Mouse (Mus musculus) kidney, embryonic 15.5 days (tissue): Measurements from ENCODE around the gene Gdi2. TPM values are rescaled to one million over a fixed set of nuclear protein-coding genes. Genes with fewer than 3 reads are reported as not detected.
A peak's percentile ranks its signal among the peaks of the same experiment; 100 is the strongest.

Experiments used
- ATAC-seq: fragments of 200-750 bp; cut with Nextera tagmentation; replicated peaks from 2 replicates; pipeline ENCODE4 v1.8.0; 2017; ENCODE audit warnings: moderate TSS enrichment; ENCODE audit not compliant: low FRiP score
- H3K27ac ChIP-seq: fragments of 300-500 bp; sonication (generic); 2 replicates; pipeline ENCODE4 v1.5.1; 2015; ENCODE audit warnings: mild to moderate bottlenecking, inconsistent platforms
- H3K27me3 ChIP-seq: fragments of 300-500 bp; sonication (generic); 2 replicates; pipeline ENCODE4 v1.6.1; 2015; ENCODE audit warnings: inconsistent platforms
- H3K36me3 ChIP-seq: fragments of 300-500 bp; sonication (generic); 2 replicates; pipeline ENCODE4 v1.6.1; 2015; ENCODE audit warnings: inconsistent platforms
- H3K4me1 ChIP-seq: fragments of 300-500 bp; sonication (generic); 2 replicates; pipeline ENCODE4 v1.6.1; 2015; ENCODE audit warnings: inconsistent platforms
- H3K4me2 ChIP-seq: fragments of 300-500 bp; sonication (generic); 2 replicates; pipeline ENCODE4 v1.6.1; 2015; ENCODE audit warnings: moderate library complexity, mild to moderate bottlenecking, inconsistent platforms
- H3K4me3 ChIP-seq: fragments of 300-500 bp; sonication (generic); replicated peaks from 2 replicates; pipeline ENCODE4 v1.5.1; 2015; ENCODE audit warnings: mild to moderate bottlenecking, inconsistent platforms
- H3K9ac ChIP-seq: fragments of 300-500 bp; sonication (generic); 2 replicates; pipeline ENCODE4 v1.6.1; 2015; ENCODE audit warnings: mild to moderate bottlenecking, inconsistent platforms
- H3K9me3 ChIP-seq: fragments of 300-500 bp; sonication (generic); replicated peaks from 2 replicates; pipeline ENCODE4 v1.6.1; 2016; ENCODE audit warnings: inconsistent platforms
- WGBS: fragments of 180-500 bp; shearing (Covaris S2); methylation state at CpG from one replicate; pipeline ENCODE4 v1.1.7; 2015; ENCODE audit warnings: mixed read lengths; 5-methylcytosine and 5-hydroxymethylcytosine counted together
- polyA plus RNA-seq: library from polyadenylated mRNA; unstranded; fragments of >200 nt; fragmentation: Nextera tagmentation; extraction: Ambion mirVana; gene quantifications from 2 replicates; pipeline ENCODE4 v1.2.1, GENCODE M21; 2015

Gene Gdi2
- polyA plus RNA-seq, 1 experiment from 2014 or later: 427 TPM

- Histone ChIP-seq H3K4me3 (no peak overlapping the region), H3K36me3 (peaks cover 85% of the 10 kb centered on the region), H3K27ac (no peak overlapping the region), H3K9me3 (no peaks in the 10 kb centered on the region), H3K27me3 (no peaks in the 10 kb centered on the region), H3K4me2 (no peak overlapping the region), H3K4me1 (no peaks in the 10 kb centered on the region), H3K9ac (no peak overlapping the region)
- WGBS: 80% methylated on average over 2 of the region's 2 CpGs
- no peak for ATAC-seq
Observed at GRCm38 (mm10) chr13:3563953-3564352, 26.1 kb downstream of the Gdi2 start.

DNA sequence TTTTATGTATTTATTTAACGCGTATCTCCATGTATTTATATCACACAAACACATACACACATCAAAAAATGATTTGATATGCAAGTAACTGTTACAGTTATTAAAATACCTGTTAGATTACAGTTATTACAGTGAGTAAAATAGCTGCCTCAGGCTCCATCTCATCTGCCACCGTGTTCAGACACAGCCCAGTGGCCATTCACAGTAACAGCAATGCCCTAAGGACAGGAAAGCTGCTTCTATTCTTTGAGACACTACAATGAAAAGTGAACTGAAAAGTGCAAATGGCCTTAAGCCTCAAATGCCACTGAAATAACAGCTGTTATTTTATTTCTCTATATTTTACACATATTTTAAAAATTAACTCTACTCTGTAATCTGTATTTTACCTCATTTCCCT, 52.9 kb downstream of the Gdi2 start:
- no peak overlapping the region for H3K4me2 ChIP-seq

GRCm38 (mm10) chr13:3594311-3594710, 56.4 kb downstream of the Gdi2 start:
- Histone ChIP-seq H3K4me3 (no peak overlapping the region), H3K9me3 (no peaks in the 10 kb centered on the region), H3K9ac (no peak overlapping the region), H3K4me2 (no peak overlapping the region), H3K36me3 (peaks cover 69% of the 10 kb centered on the region), H3K4me1 (no peaks in the 10 kb centered on the region), H3K27ac (no peak overlapping the region), H3K27me3 (no peaks in the 10 kb centered on the region)
- no peak for ATAC-seq
- 89% methylated on average over 1 of the region's 1 CpGs for WGBS

More for the DNA sequence above, 52.9 kb downstream of the Gdi2 start:
- Histone ChIP-seq H3K4me1 (no peaks in the 10 kb centered on the region), H3K9ac (no peak overlapping the region), H3K27me3 (no peaks in the 10 kb centered on the region), H3K36me3 (peaks cover 65% of the 10 kb centered on the region), H3K4me3 (no peak overlapping the region), H3K9me3 (no peaks in the 10 kb centered on the region), H3K27ac (no peak overlapping the region)
- ATAC-seq: no peak
- 86% methylated on average over 3 of the region's 3 CpGs for WGBS

GRCm38 (mm10) chr13:3596232-3596631, 58.4 kb downstream of the Gdi2 start:
- H3K4me3 ChIP-seq: no peak overlapping the region
- peaks cover 60% of the 10 kb centered on the region for H3K36me3 ChIP-seq
- 93% methylated on average over 6 of the region's 6 CpGs for WGBS
- H3K4me1 ChIP-seq: no peaks in the 10 kb centered on the region
- H3K4me2 ChIP-seq: no peak overlapping the region
- no peaks in the 10 kb centered on the region for H3K27me3 ChIP-seq
- H3K9me3 ChIP-seq: no peaks in the 10 kb centered on the region
- H3K9ac ChIP-seq: no peak overlapping the region
- no peak for ATAC-seq
- H3K27ac ChIP-seq: no peak overlapping the region

DNA sequence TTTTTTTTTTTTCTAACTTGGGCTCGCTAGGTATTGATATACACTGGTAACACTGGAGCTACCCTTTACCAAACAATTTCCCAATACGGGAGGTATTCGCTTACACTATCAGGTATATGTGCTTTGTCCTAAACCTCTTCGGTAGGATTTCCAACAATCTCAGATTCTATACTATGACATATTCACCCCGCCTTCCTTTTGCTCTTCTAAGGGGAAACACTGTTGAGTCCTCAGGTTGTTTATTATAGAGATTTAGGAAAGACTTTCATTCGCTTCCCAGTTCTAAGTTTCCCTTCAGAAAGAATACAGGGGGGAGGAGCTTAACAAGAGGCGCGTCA, 71.9 kb downstream of the Gdi2 start:
- peak overlapping the region; percentile 97 for H3K4me3 ChIP-seq
- no peak for ATAC-seq
- no peaks in the 10 kb centered on the region for H3K36me3 ChIP-seq
- H3K4me1 ChIP-seq: no peaks in the 10 kb centered on the region
- H3K9me3 ChIP-seq: 0 out of 2 replicates have a peak, but pooled peaks cover 3% of the 10 kb centered on the region
- peak overlapping the region; percentile 95; the same call in 1 of the 2 replicates for H3K27ac ChIP-seq
- peak overlapping the region; percentile 81 for H3K9ac ChIP-seq
- peak overlapping the region; percentile 75 for H3K4me2 ChIP-seq
- WGBS: 19% methylated on average over 8 of the region's 8 CpGs
- no peaks in the 10 kb centered on the region for H3K27me3 ChIP-seq

DNA sequence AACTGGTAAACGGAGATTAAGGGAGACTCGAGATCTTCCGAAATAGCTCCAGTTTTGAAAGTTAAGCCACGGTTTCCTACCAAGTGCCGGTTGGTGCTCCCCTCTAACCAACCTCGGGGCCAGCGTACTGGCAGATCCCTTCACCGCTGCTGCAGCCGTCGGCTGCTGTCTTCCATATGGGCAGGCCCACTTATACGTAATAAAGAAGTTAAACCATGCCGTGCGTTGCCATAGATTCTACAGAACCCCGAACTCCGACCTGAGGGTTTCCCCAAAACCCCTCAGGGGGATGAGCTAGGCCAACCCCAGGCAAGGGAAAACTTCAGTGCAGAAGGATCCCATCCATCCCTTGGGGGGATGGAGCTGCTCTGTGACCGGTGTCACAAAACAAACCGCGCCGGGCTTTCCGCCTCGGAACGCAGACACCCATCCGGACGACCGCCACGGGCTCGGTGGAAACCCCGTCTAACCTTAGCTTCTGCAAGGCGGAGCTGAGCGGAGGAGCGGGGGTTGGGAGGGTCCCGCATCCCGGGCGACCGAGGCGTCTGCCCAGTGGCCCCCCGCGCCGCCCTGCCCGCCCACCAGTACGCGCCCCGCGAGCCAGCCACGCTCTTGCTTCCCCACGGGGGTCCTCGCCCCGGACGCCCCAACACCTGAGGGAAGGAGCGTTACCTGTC, 72.4 kb downstream of the Gdi2 start:
- Histone ChIP-seq H3K27me3 (no peaks in the 10 kb centered on the region), H3K4me3 (peak overlapping the region; percentile 97), H3K36me3 (no peaks in the 10 kb centered on the region), H3K27ac (peak overlapping the region; percentile 95), H3K4me1 (no peaks in the 10 kb centered on the region), H3K4me2 (peak overlapping the region; percentile 75), H3K9me3 (0 out of 2 replicates have a peak, but pooled peaks cover 3% of the 10 kb centered on the region), H3K9ac (peak overlapping the region; percentile 81)
- under 1% methylated on average over 40 of the region's 50 CpGs for WGBS
- peak; percentile 63 for ATAC-seq

GRCm38 (mm10) chr13:3610795-3611438, 73.1 kb downstream of the Gdi2 start, which contains the start of gene Fam208b:
Gene Fam208b, minus strand, starts transcription at chr13:3611108.
- H3K36me3 ChIP-seq: no peaks in the 10 kb centered on the region
- peak; percentile 99 for ATAC-seq

More at GRCm38 (mm10) chr13:3610795-3611438, 73.1 kb downstream of the Gdi2 start, which contains the start of gene Fam208b:
- 1% methylated on average over 58 of the region's 58 CpGs for whole genome bisulfite sequencing
- Histone ChIP-seq H3K4me2 (peak within 1 kb of the TSS; percentile 75), H3K9ac (peak within 1 kb of the TSS; percentile 81), H3K4me3 (peak within 1 kb of the TSS; percentile 97), H3K27me3 (no peaks in the 10 kb centered on the region), H3K9me3 (0 out of 2 replicates have a peak, but pooled peaks cover 3% of the 10 kb centered on the region), H3K27ac (peak within 1 kb of the TSS; percentile 95), H3K4me1 (no peaks in the 10 kb centered on the region)

Other genes with a start within 250 kb of the Gdi2 start
- 14.0 and 16.7 TPM in 2 replicates for gene Fam208b, start 73.0 kb downstream of the Gdi2 start, polyA plus RNA-seq
- 14.4 and 15.0 TPM in 2 replicates for gene Asb13, start 96.0 kb downstream of the Gdi2 start, polyA plus RNA-seq